Mouse (Mus musculus): Measurements from ENCODE around the gene Bpifa1. TPM values are rescaled to one million over a fixed set of nuclear protein-coding genes. Genes with fewer than 3 reads are reported as not detected.

The Bpifa1 gene
- total RNA-seq, 2 experiments from 2014 or later: not detected

Other genes with a start within 250 kb of the Bpifa1 start
- not detected for gene Bpifb6, start 242.5 kb upstream of the Bpifa1 start, total RNA-seq (2021)
- not detected for gene Bpifb3, start 224.7 kb upstream of the Bpifa1 start, total RNA-seq (2021)
- gene Bpifb4, start 204.7 kb upstream of the Bpifa1 start, total RNA-seq (2021): not detected
- gene Bpifa6, start 167.9 kb upstream of the Bpifa1 start, total RNA-seq (2021): not detected
- gene Bpifa2, start 134.6 kb upstream of the Bpifa1 start, total RNA-seq (2021): not detected
- gene Bpifa3, start 12.5 kb upstream of the Bpifa1 start, total RNA-seq (2021): not detected
- not detected for gene Bpifa5, start 19.7 kb downstream of the Bpifa1 start, total RNA-seq (2021)
- gene Bpifb1, start 47.9 kb downstream of the Bpifa1 start, total RNA-seq (2021): under 1 TPM in 1 of 2 experiments, not detected in 1; 0.21 TPM
- not detected for gene Bpifb5, start 80.9 kb downstream of the Bpifa1 start, total RNA-seq (2021)
- gene Bpifb9a, start 115.0 kb downstream of the Bpifa1 start, total RNA-seq (2021): not detected
- not detected for gene Bpifb9b, start 164.3 kb downstream of the Bpifa1 start, total RNA-seq (2021)
- gene Cdk5rap1, start 230.1 kb downstream of the Bpifa1 start, total RNA-seq (2021): 10 to 100 TPM; 13.7 to 17.8 TPM